Mouse (Mus musculus): ENCODE measurements around the gene Lrrc4c. TPM values are rescaled to one million over a fixed set of nuclear protein-coding genes. Genes with fewer than 3 reads are reported as not detected.

Lrrc4c gene
- total RNA-seq, 1 experiment from 2014 or later = not detected

DNA sequence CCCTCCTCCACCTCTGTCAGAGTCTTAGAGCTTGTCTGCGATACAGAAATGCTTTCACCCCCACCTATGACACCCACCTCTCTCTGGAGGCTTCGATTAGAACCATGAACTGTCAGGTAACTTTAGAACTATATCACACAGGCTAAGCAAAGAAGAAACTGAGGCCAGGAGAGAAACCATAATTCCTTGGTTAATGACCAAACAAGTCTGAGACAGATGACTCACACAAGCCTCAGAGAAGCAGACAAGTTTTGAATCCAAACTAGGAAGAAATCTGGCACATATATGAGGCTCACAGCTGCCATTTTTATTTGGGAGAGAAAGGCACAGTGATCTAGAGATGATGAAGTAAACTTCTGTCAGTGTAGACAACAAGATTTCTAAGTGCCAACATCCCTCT is 1151.4 kb downstream of the Lrrc4c start:
- no peak for ATAC-seq (replicated peaks in 1 of 2; ENCODE audit: insufficient read depth in 1 of 2, low FRiP score in 2 of 2, low TSS enrichment in 1 of 2, low read depth in 1 of 2, poor library complexity in 2 of 2, severe bottlenecking in 2 of 2)

- ATAC-seq (replicated peaks in 1 of 2; ENCODE audit: insufficient read depth in 1 of 2, low FRiP score in 2 of 2, low TSS enrichment in 1 of 2, low read depth in 1 of 2, poor library complexity in 2 of 2, severe bottlenecking in 2 of 2) = no peak
Measured at GRCm38 (mm10) chr2:97478175-97478924, 1160.4 kb downstream of the Lrrc4c start.

- ATAC-seq (replicated peaks in 1 of 2; ENCODE audit: insufficient read depth in 1 of 2, low FRiP score in 2 of 2, low TSS enrichment in 1 of 2, low read depth in 1 of 2, poor library complexity in 2 of 2, severe bottlenecking in 2 of 2) = no peak
Measured at GRCm38 (mm10) chr2:97478925-97479298, 1160.9 kb downstream of the Lrrc4c start.

- ATAC-seq (replicated peaks in 1 of 2; ENCODE audit: insufficient read depth in 1 of 2, low FRiP score in 2 of 2, low TSS enrichment in 1 of 2, low read depth in 1 of 2, poor library complexity in 2 of 2, severe bottlenecking in 2 of 2) = no peak
Measured at GRCm38 (mm10) chr2:97484990-97485389, 1167.0 kb downstream of the Lrrc4c start.

GRCm38 (mm10) chr2:97485609-97486008 is 1167.6 kb downstream of the Lrrc4c start:
- ATAC-seq (replicated peaks in 1 of 2; ENCODE audit: insufficient read depth in 1 of 2, low FRiP score in 2 of 2, low TSS enrichment in 1 of 2, low read depth in 1 of 2, poor library complexity in 2 of 2, severe bottlenecking in 2 of 2) = no peak

DNA sequence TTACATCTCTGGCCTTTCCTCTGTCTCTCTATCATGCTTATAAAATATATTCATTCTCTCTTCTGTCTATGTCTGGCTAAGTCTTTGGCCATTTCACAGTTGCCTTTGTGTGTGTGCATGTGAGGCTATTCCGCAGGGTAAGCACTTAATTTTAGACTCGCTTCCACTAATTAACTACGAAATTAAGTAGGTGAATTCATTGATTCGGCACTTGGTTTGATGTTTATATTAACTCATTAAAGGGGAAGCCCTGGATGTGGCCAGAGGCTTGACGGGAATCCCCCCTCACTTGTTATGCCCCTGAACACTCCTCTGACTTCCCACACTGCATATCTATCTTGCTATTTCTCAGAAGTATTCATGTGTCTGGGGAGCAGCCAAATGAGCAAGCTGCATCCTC is 1169.6 kb downstream of the Lrrc4c start:
- no peak for ATAC-seq (replicated peaks in 1 of 2; ENCODE audit: insufficient read depth in 1 of 2, low FRiP score in 2 of 2, low TSS enrichment in 1 of 2, low read depth in 1 of 2, poor library complexity in 2 of 2, severe bottlenecking in 2 of 2)

- ATAC-seq (replicated peaks in 1 of 2; ENCODE audit: insufficient read depth in 1 of 2, low FRiP score in 2 of 2, low TSS enrichment in 1 of 2, low read depth in 1 of 2, poor library complexity in 2 of 2, severe bottlenecking in 2 of 2) = no peak
Measured at GRCm38 (mm10) chr2:97497069-97497468, 1179.1 kb downstream of the Lrrc4c start.

DNA sequence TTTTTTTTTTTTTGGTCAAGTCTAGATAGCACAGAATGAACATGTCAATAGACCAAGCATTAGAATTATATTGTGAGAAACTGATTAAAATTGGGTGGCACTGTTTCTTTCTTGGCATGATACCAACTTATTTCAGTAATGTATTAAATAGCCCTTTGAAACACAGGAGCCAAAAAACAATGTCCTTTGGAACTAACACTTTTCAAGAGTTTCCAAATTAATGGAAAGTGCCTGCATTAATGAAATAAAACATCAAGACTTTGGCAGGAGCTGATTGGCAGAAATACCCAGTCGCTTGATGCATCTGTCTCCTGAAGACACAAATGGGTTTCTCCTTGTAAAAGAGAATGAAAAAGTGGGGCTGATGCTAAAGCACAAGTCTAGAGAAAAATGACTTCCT is 1184.5 kb downstream of the Lrrc4c start:
- ATAC-seq (replicated peaks in 1 of 2; ENCODE audit: insufficient read depth in 1 of 2, low FRiP score in 2 of 2, low TSS enrichment in 1 of 2, low read depth in 1 of 2, poor library complexity in 2 of 2, severe bottlenecking in 2 of 2) = no peak

GRCm38 (mm10) chr2:97504902-97505301 is 1186.9 kb downstream of the Lrrc4c start:
- no peak for ATAC-seq (replicated peaks in 1 of 2; ENCODE audit: insufficient read depth in 1 of 2, low FRiP score in 2 of 2, low TSS enrichment in 1 of 2, low read depth in 1 of 2, poor library complexity in 2 of 2, severe bottlenecking in 2 of 2)

GRCm38 (mm10) chr2:97524256-97524922 is 1206.4 kb downstream of the Lrrc4c start:
- ATAC-seq (replicated peaks in 1 of 2; ENCODE audit: insufficient read depth in 1 of 2, low FRiP score in 2 of 2, low TSS enrichment in 1 of 2, low read depth in 1 of 2, poor library complexity in 2 of 2, severe bottlenecking in 2 of 2) = no peak

DNA sequence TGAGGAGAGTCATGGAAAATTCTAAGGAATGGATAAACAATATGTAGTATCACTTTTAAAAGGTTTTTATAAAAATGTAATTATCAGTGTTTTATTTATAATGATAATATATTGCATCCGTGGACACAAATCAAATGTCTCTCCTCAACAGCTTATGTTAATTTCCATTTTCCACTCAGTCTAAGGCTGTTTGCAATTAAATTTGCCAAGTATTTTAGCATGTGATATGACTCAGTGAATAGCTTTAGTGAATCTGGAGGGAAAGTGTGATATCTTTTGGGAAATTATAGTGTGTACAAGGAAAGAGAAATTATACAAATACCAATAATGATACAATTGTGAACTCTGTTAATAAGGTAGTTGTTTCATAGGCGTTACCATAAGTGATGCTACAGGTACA is 1207.1 kb downstream of the Lrrc4c start:
- ATAC-seq (replicated peaks in 1 of 2; ENCODE audit: insufficient read depth in 1 of 2, low FRiP score in 2 of 2, low TSS enrichment in 1 of 2, low read depth in 1 of 2, poor library complexity in 2 of 2, severe bottlenecking in 2 of 2) = no peak

GRCm38 (mm10) chr2:97530622-97531021 is 1212.7 kb downstream of the Lrrc4c start:
- no peak for ATAC-seq (replicated peaks in 1 of 2; ENCODE audit: insufficient read depth in 1 of 2, low FRiP score in 2 of 2, low TSS enrichment in 1 of 2, low read depth in 1 of 2, poor library complexity in 2 of 2, severe bottlenecking in 2 of 2)

DNA sequence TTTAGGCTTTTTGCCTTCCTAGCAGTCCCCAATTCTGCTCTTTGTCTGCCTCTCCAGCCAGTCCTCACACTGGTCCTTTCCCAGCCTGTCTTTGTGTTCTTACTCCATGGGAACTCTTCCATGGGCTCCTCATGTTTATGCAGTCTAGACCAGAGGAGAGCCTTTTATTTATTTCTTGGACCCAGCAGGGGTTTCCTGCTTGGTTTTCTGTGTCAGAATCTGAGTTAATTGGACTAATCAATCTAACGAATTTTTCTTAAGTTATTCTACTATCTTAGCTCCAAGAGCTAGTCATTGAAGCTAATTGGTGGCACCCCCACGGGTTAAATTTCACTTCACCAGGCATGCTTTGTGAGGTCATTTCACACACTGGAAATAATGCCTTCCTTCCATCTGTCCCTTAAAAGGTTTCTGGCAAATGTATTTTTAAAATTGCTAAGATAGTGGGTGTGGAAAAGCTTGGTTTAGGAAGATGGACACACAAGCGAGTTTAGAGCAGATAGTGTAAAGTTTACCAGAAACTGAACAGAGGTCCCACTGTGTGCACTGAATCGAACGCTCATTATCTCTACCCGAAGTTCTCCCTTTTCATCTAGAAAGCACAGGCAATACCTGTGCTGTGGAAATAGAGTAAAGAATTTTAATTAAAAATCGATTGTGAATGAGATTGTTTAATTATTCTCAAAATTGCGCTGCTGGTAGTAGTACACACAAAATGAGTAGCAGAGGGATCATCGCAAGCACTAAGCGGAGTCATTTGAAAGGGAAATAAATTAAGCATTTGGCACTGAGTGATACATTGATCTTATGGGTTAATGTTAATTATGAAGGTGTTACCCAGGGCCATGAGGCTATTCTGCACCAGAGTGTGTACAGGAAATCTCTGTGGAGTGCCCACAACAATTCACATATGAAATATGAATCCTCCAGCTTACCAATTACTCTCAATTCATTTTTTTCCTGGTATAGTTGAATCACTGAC is 1226.0 kb downstream of the Lrrc4c start:
- ATAC-seq (replicated peaks in 1 of 2; ENCODE audit: insufficient read depth in 1 of 2, low FRiP score in 2 of 2, low TSS enrichment in 1 of 2, low read depth in 1 of 2, poor library complexity in 2 of 2, severe bottlenecking in 2 of 2) = no peak

DNA sequence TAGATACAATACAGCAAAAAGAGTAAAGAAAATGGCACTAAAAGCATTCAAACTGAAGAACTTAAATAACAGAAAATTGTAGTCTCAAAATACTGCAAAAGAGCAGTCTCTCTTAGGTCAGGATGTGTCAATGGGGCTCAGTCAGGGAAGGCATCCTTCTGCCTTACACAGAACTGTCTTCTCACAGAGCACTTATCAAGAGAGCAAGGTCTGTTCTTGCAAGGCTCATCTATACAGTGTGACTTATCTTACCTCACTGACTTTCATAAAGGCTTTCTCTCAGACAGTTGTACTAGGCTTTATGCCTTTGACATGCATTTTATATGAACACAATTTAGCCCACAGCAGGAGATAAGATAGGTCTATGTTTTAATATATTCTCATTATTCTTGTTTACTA is 1226.7 kb downstream of the Lrrc4c start:
- ATAC-seq (replicated peaks in 1 of 2; ENCODE audit: insufficient read depth in 1 of 2, low FRiP score in 2 of 2, low TSS enrichment in 1 of 2, low read depth in 1 of 2, poor library complexity in 2 of 2, severe bottlenecking in 2 of 2) = no peak

DNA sequence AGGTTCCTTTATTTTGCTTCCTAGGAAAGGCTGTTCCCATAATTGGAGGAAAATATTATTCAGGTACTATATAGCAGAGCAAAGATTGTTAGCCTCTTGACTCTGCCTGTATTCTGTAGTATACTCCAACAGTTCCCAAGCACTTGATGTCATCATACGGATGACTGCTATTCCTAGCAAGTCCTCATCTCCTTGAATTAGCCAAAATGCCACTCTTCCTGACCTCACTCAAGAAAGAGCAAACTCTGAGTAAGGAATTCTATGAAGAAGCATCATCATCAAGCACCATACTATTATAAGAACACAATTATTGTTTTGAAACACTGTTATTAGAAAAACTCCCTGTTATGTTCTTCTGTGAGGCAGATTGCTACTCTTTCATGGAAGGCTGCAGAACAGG is 1228.0 kb downstream of the Lrrc4c start:
- ATAC-seq (replicated peaks in 1 of 2; ENCODE audit: insufficient read depth in 1 of 2, low FRiP score in 2 of 2, low TSS enrichment in 1 of 2, low read depth in 1 of 2, poor library complexity in 2 of 2, severe bottlenecking in 2 of 2) = no peak

DNA sequence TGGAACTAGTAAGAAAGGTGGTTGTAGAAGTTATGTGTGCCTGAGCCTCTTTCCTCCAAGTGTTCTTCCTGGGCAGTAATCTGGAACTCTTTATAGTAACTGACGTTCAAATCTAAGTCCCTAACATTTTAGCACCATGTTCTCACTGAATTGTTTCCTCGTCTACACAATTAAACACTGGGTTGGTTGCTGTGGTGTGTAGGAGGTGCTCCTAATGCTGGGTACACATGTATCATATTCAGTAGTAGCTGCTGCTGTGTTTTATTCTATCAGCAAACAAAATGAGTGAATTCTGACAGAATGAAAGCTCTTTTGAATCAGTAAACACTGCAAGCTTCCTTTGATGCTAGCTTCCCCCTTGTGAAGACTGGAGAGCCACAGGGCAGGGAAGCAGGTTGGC is 1246.5 kb downstream of the Lrrc4c start:
- ATAC-seq (replicated peaks in 1 of 2; ENCODE audit: insufficient read depth in 1 of 2, low FRiP score in 2 of 2, low TSS enrichment in 1 of 2, low read depth in 1 of 2, poor library complexity in 2 of 2, severe bottlenecking in 2 of 2) = no peak

- ATAC-seq (replicated peaks in 1 of 2; ENCODE audit: insufficient read depth in 1 of 2, low FRiP score in 2 of 2, low TSS enrichment in 1 of 2, low read depth in 1 of 2, poor library complexity in 2 of 2, severe bottlenecking in 2 of 2) = no peak
Measured at GRCm38 (mm10) chr2:97568954-97569353, 1251.0 kb downstream of the Lrrc4c start.

DNA sequence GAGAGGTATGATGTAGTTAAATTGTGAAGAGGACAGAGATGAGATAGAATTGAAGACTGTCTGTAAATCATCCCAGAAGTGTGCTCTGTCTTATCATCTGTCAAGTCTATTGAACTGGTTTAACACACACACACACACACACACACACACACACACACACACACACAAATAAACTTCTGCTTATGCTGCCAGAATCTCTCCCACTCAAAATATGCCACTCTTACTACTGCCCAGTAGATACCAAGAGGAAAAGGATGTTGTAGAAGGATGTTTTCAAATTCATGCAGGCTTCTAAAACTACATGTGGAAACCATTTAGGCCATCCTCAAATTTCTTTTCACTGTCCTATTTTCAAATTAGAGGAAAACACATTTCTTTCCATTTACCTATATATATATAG is 1257.0 kb downstream of the Lrrc4c start:
- no peak for ATAC-seq (replicated peaks in 1 of 2; ENCODE audit: insufficient read depth in 1 of 2, low FRiP score in 2 of 2, low TSS enrichment in 1 of 2, low read depth in 1 of 2, poor library complexity in 2 of 2, severe bottlenecking in 2 of 2)
